16 mouse cellular contexts compared by ENCODE assay signal in the genomic region with DNA sequence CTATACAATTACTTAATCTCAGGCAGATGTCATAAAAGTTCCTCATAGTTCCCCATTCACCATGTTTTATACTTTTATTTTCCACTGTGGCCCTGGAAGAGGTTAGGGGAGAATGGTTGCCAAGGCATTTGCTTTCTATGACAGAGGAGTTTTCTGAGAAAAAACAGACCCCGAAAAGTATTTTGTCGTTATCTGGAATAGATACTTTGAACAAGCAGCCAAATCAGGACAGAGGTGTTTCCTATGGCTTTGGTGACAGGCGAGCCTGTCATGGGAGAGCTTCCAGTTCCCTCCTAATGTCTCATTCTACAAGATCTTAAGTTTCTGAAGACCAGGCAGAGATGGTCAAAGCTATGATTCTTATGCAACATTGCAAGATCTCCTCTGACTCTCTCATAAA.
"Had no signal": no experiment of that assay in that cellular context is flagged by ENCODE, and none has a peak within 500 bp of the region (broad histone marks: within the 10 kb centered on the region; RNA-seq: fewer than 3 reads in every experiment).

No protein-coding gene starts in this region.

- H3K9ac ChIP-seq: kidney, embryonic 15.5 days; limb, embryonic 12.5 days; liver, embryonic 13.5 days; liver, postnatal 0 days; lung, embryonic 15.5 days; midbrain, embryonic 13.5 days; neural tube, embryonic 15.5 days had no signal

- H3K4me2 ChIP-seq: kidney, embryonic 15.5 days; limb, embryonic 12.5 days; liver, embryonic 13.5 days; lung, embryonic 15.5 days; midbrain, embryonic 13.5 days; neural tube, embryonic 15.5 days had no signal

- DNase-seq: kidney, postnatal 14 days; layer of hippocampus, adult 9-11 months; liver; liver, embryonic 13.5 days; liver, postnatal 0 days; lung, postnatal 14 days; right cerebral cortex, adult 18-20 months; right cerebral cortex, postnatal 25 days; thymus, postnatal 36 days had no signal

- H3K4me1 ChIP-seq: liver, embryonic 13.5 days; megakaryocyte, embryonic 14.5 days had no signal

- H3K36me3 ChIP-seq: limb, embryonic 12.5 days; liver, embryonic 13.5 days; neural tube, embryonic 15.5 days had no signal

- H3K9me3 ChIP-seq: kidney, embryonic 15.5 days; limb, embryonic 12.5 days; liver, embryonic 13.5 days; lung, embryonic 15.5 days; megakaryocyte, embryonic 14.5 days; midbrain, embryonic 13.5 days; neural tube, embryonic 15.5 days had no signal

- H3K27me3 ChIP-seq: kidney, embryonic 15.5 days; limb, embryonic 12.5 days; liver, embryonic 13.5 days; lung, embryonic 15.5 days; midbrain, embryonic 13.5 days; neural tube, embryonic 15.5 days had no signal

- ATAC-seq: liver, postnatal 0 days; midbrain, embryonic 13.5 days had no signal

- H3K27ac ChIP-seq: kidney, embryonic 15.5 days; limb, embryonic 12.5 days; liver, embryonic 13.5 days; lung, embryonic 15.5 days; macrophage; midbrain, embryonic 13.5 days; neural tube, embryonic 15.5 days had no signal

- H3K4me3 ChIP-seq: kidney, embryonic 15.5 days; limb, embryonic 12.5 days; liver, embryonic 13.5 days; lung, embryonic 15.5 days; megakaryocyte, embryonic 14.5 days; midbrain, embryonic 13.5 days; neural tube, embryonic 15.5 days had no signal
